Mouse (Mus musculus) heart, adult 9 months (tissue): Measurements from ENCODE around the gene Mpig6b.

ENCODE experiments used
- DNase-seq, 2 experiments: peaks; one replicate each; pipeline ENCODE4 v3.0.0; 2022; ENCODE audit warnings: low spot score in 2 of 2

The Mpig6b gene

DNA sequence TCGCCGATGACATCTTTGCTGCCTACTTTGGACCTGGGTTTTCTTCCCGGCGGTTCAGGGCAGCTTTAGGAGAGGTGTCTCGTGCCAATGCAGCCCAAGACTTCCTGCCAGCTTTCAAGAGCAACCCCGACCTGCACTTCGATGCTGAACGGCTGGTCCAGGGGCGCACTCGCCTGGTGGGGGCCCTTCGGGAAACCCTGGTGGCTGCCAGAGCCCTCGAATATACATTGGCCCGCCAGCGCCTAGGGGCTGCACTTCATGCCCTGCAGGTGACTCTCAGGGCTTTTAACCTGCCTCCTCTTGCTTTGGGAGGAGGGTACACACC lies 48.3 kb downstream of the Mpig6b start:
- no peak for DNase-seq

DNA sequence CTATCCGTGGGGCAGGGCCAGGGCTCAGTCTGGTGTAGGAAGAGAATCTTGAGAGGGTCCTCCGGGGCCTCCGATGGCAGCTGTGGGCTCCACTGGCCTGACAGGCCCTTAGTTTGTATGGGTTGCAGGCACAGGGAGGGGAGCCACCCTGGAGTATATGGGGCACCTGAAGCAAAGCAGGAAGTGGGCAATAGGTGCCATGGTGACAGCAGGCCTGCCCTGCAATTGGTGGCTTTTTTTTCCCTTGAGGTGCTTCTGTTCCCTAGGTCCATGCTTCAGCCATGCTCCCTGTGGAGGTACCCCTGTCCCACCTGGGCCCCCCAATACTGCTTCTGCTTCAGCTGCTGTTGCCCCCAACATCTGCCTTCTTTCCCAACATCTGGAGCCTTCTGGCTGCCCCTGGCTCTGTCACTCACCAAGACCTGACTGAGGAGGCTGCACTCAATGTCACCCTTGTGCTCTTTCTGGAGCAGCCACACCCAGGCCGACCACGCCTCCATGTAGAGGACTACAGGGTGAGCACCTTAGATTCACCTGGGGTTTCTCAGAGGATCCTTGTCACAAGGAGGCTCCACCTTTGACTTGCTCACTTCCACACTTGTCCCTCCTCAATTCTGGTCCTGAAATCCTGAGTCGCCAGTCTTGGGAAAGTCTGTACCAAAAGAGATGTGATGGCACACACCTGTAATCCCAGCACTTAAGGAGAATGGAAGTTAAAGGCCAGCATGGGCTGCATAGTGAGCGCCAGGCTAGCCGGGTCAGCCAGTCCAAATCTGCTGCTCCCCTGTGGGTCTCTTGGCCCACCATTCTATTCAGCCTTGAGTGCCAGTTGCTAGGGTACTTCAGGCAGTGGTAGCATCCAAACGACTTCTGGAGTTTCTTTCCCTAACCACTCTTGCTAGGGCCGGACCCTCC lies 48.9 kb downstream of the Mpig6b start:
- DNase-seq, result no peak

GRCm38 (mm10) chr17:35016376-35016775 lies 49.6 kb downstream of the Mpig6b start, which contains the start of gene Vwa7:
Vwa7 (plus strand) TSS chr17:35016579.
- peak in 1 of 2 experiments; percentile 19 for DNase-seq

- DNase-seq, result no peak
These were observed 50.7 kb downstream of the Mpig6b start for GRCm38 (mm10) chr17:35015296-35015695.

DNA sequence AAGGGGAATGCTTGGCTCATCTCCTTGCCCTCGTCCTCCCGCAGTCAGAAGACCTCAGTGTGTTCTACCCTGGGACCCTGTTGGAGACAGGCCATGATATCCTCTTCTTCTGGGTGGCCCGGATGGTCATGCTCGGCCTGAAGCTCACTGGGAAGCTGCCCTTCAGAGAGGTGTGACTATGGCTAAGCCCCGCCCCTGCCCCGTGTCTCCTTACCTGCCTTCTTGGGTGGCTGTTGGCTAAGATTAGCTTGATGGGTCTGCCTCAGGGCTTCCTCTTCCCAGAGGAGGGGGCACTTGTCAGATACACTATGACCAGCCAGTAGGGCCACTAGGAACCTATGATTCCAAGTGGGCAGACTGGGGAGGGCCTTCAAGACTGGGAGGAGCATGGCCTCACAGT lies 52.8 kb downstream of the Mpig6b start:
- no peak for DNase-seq
